Mouse (Mus musculus) neural tube, embryonic 15.5 days (tissue): Measurements from ENCODE around the gene Nsun7. TPM values are rescaled to one million over a fixed set of nuclear protein-coding genes. Genes with fewer than 3 reads are reported as not detected.
A peak's percentile ranks its signal among the peaks of the same experiment; 100 is the strongest.

Source experiments
- ATAC-seq: fragments of 200-750 bp; cut with Nextera tagmentation; 2 replicates; pipeline ENCODE4 v1.8.0; 2017; ENCODE audit warnings: mild to moderate bottlenecking, moderate TSS enrichment, moderate library complexity; ENCODE audit not compliant: low FRiP score
- H3K27ac ChIP-seq: fragments of 300-500 bp; sonication (generic); replicated peaks from 2 replicates; pipeline ENCODE4 v1.5.1; 2015; ENCODE audit warnings: mild to moderate bottlenecking, inconsistent platforms
- H3K27me3 ChIP-seq: fragments of 300-500 bp; sonication (generic); replicated peaks from 2 replicates; pipeline ENCODE4 v1.6.1; 2015; ENCODE audit warnings: inconsistent platforms
- H3K36me3 ChIP-seq: fragments of 300-500 bp; sonication (generic); 2 replicates; pipeline ENCODE4 v1.6.1; 2015; ENCODE audit warnings: inconsistent platforms
- H3K4me1 ChIP-seq: fragments of 300-500 bp; sonication (generic); 2 replicates; pipeline ENCODE4 v1.6.1; 2015; ENCODE audit warnings: inconsistent platforms
- H3K4me2 ChIP-seq: fragments of 300-500 bp; sonication (generic); 2 replicates; pipeline ENCODE4 v1.6.1; 2015; ENCODE audit warnings: inconsistent platforms, mild to moderate bottlenecking, moderate library complexity
- H3K4me3 ChIP-seq: fragments of 300-500 bp; sonication (generic); replicated peaks from 2 replicates; pipeline ENCODE4 v1.5.1; 2015; ENCODE audit warnings: mild to moderate bottlenecking, inconsistent platforms
- H3K9ac ChIP-seq: fragments of 300-500 bp; sonication (generic); replicated peaks from 2 replicates; pipeline ENCODE4 v1.6.1; 2015; ENCODE audit warnings: mild to moderate bottlenecking, inconsistent platforms
- H3K9me3 ChIP-seq: fragments of 300-500 bp; sonication (generic); replicated peaks from 2 replicates; pipeline ENCODE4 v1.6.1; 2016; ENCODE audit warnings: inconsistent platforms
- WGBS: fragments of 180-500 bp; shearing (Covaris S2); methylation state at CpG from one replicate; pipeline ENCODE4 v1.1.7; 2015; ENCODE audit warnings: mixed read lengths; 5-methylcytosine and 5-hydroxymethylcytosine counted together
- polyA plus RNA-seq: library from polyadenylated mRNA; unstranded; fragments of >200 nt; fragmentation: Nextera tagmentation; extraction: Ambion mirVana; gene quantifications from 2 replicates; pipeline ENCODE4 v1.2.1, GENCODE M21; 2015

The Nsun7 gene
- polyA plus RNA-seq, 1 experiment from 2014 or later = 2.5 TPM

GRCm38 (mm10) chr5:66315791-66316190 is 56.1 kb downstream of the Nsun7 start:
- Histone ChIP-seq H3K27ac (no peak overlapping the region), H3K36me3 (peaks cover 10% of the 10 kb centered on the region), H3K27me3 (no peaks in the 10 kb centered on the region), H3K4me2 (no peak overlapping the region), H3K4me3 (no peak overlapping the region), H3K4me1 (peaks cover 10% of the 10 kb centered on the region), H3K9ac (no peak overlapping the region), H3K9me3 (no peaks in the 10 kb centered on the region)
- 91% methylated on average over 5 of the region's 5 CpGs for WGBS
- no peak for ATAC-seq

GRCm38 (mm10) chr5:66319341-66319740 is 59.6 kb downstream of the Nsun7 start:
- Histone ChIP-seq H3K4me1 (peaks cover 14% of the 10 kb centered on the region), H3K4me3 (no peak overlapping the region), H3K4me2 (peak overlapping the region; percentile 5), H3K9ac (no peak overlapping the region), H3K9me3 (no peaks in the 10 kb centered on the region), H3K36me3 (no peaks in the 10 kb centered on the region), H3K27me3 (no peaks in the 10 kb centered on the region), H3K27ac (peak overlapping the region; percentile 75)
- 68% methylated on average over 6 of the region's 6 CpGs for WGBS
- peak; percentile 30; the same call in 1 of the 2 replicates for ATAC-seq

DNA sequence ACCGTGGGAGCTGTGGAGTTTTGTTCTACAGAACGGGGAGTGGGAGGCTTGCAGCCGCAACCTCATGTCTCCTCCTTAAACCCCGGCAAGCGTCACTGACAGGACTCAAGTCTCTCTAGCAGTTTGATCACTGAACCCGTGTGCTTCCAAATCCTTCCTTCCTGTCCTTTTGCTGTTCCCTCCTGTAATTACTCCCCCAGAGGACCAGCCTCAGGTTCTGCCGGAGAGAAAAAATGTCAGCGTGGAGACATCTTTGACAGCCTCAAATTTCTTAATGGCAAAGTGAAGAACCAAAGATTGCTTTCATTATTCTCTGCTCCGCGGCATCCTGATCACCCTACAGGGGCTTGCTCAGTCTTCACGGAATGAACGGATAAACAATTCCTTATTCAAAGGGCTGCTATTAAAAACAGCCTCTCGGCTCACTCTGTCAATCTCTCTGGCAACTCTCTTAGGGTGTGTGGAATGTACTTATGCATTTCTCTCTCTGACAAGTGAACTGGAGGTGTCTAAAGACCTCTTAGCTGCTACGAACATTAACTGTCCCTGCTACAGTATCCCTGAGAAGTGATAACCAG is 60.2 kb downstream of the Nsun7 start:
- Histone ChIP-seq H3K9ac (no peak overlapping the region), H3K4me3 (no peak overlapping the region), H3K4me1 (peaks cover 19% of the 10 kb centered on the region), H3K36me3 (no peaks in the 10 kb centered on the region), H3K27me3 (no peaks in the 10 kb centered on the region), H3K4me2 (peak overlapping the region; percentile 5), H3K27ac (peak overlapping the region; percentile 75), H3K9me3 (no peaks in the 10 kb centered on the region)
- ATAC-seq = peak; percentile 22; the same call in 1 of the 2 replicates
- 22% methylated on average over 14 of the region's 14 CpGs for WGBS

GRCm38 (mm10) chr5:66323131-66323530 is 63.4 kb downstream of the Nsun7 start:
- no peak overlapping the region for H3K4me3 ChIP-seq
- no peak overlapping the region for H3K4me2 ChIP-seq
- 78% methylated on average over 4 of the region's 4 CpGs for WGBS
- no peaks in the 10 kb centered on the region for H3K9me3 ChIP-seq
- no peak for ATAC-seq
- H3K4me1 ChIP-seq = peaks cover 31% of the 10 kb centered on the region
- no peaks in the 10 kb centered on the region for H3K36me3 ChIP-seq
- H3K27me3 ChIP-seq = no peaks in the 10 kb centered on the region
- H3K27ac ChIP-seq = no peak overlapping the region
- no peak overlapping the region for H3K9ac ChIP-seq

GRCm38 (mm10) chr5:66323603-66324002 is 63.9 kb downstream of the Nsun7 start:
- 80% methylated on average over 11 of the region's 11 CpGs for WGBS
- Histone ChIP-seq H3K4me3 (no peak overlapping the region), H3K9me3 (no peaks in the 10 kb centered on the region), H3K27me3 (no peaks in the 10 kb centered on the region), H3K36me3 (no peaks in the 10 kb centered on the region), H3K27ac (no peak overlapping the region), H3K4me1 (peaks cover 35% of the 10 kb centered on the region), H3K9ac (no peak overlapping the region), H3K4me2 (no peak overlapping the region)
- no peak for ATAC-seq

- H3K9ac ChIP-seq = no peak overlapping the region
- H3K4me3 ChIP-seq = no peak overlapping the region
- H3K4me2 ChIP-seq = no peak overlapping the region
- no peaks in the 10 kb centered on the region for H3K9me3 ChIP-seq
- no peak overlapping the region for H3K27ac ChIP-seq
- peaks cover 38% of the 10 kb centered on the region for H3K4me1 ChIP-seq
- 75% methylated on average over 7 of the region's 7 CpGs for WGBS
- no peaks in the 10 kb centered on the region for H3K36me3 ChIP-seq
- H3K27me3 ChIP-seq = no peaks in the 10 kb centered on the region
- no peak for ATAC-seq
These were observed 66.7 kb downstream of the Nsun7 start for GRCm38 (mm10) chr5:66326395-66326794.

DNA sequence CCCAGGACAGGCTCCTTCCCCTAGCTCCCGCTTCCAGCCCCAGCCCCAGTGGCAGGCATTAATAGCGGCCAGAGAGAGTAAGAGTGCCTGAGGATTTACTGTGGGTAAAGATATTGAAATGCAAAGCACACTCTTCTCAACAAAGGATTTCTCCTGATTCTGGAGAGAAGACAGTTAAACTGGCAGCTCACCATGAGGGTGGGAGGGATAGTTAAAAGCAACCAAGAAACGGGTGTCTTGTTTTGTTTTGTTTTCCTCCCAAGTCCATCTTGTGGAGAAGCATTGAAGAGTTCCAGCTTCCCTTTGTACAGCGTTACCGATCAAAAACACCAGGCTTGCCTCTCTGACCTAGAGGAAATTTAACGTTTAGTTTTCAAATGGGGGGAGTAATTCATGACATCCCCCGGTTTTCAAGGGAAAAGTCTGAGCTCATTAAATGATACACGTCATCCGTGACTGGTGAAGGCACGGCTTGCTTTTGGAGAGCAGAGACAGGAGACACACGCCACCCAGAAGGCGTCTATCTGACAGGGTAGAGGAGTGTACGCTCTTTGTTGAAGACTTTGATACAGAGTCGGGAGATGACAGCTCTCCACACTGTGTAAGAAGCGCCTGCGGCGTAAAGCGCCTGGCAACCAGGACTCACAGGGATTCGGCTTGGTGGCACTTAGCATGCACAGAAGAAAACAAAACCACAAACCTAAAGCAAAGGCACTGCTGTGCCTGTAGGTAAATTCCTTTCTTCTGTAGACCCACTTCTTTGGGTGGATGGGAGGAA is 68.4 kb downstream of the Nsun7 start:
- peak; percentile 76 for ATAC-seq
- H3K27ac ChIP-seq = peak overlapping the region; percentile 84
- H3K9me3 ChIP-seq = no peaks in the 10 kb centered on the region
- H3K27me3 ChIP-seq = no peaks in the 10 kb centered on the region
- H3K4me1 ChIP-seq = peaks cover 38% of the 10 kb centered on the region
- H3K4me2 ChIP-seq = peak overlapping the region; percentile 50
- no peaks in the 10 kb centered on the region for H3K36me3 ChIP-seq
- 16% methylated on average over 19 of the region's 19 CpGs for WGBS
- H3K4me3 ChIP-seq = peak overlapping the region; percentile 14
- no peak overlapping the region for H3K9ac ChIP-seq

DNA sequence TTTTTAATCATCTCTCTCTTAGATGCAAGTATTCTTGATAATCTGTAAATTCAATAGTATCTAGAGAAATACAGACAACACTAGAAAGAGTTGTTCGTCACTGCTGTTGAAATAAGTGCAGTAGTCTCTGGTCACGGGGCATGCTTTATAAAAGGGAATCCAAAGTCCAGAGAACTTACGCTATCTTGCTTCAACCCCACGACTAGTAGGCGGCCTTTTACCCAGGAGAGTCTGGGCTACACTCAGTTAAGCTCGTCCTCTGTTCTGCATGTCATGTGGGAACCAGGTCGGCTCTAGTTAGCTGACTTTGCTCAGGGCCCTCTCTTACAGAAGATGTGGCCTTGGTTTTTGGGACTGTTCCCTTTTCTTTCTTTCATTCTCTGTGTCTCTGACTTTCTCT is 69.1 kb downstream of the Nsun7 start:
- H3K4me1 ChIP-seq = peaks cover 38% of the 10 kb centered on the region
- H3K36me3 ChIP-seq = no peaks in the 10 kb centered on the region
- no peaks in the 10 kb centered on the region for H3K9me3 ChIP-seq
- peak overlapping the region; percentile 84 for H3K27ac ChIP-seq
- H3K9ac ChIP-seq = no peak overlapping the region
- no peak overlapping the region for H3K4me3 ChIP-seq
- no peaks in the 10 kb centered on the region for H3K27me3 ChIP-seq
- peak overlapping the region; percentile 50 for H3K4me2 ChIP-seq
- WGBS = 67% methylated on average over 7 of the region's 7 CpGs
- no peak for ATAC-seq

DNA sequence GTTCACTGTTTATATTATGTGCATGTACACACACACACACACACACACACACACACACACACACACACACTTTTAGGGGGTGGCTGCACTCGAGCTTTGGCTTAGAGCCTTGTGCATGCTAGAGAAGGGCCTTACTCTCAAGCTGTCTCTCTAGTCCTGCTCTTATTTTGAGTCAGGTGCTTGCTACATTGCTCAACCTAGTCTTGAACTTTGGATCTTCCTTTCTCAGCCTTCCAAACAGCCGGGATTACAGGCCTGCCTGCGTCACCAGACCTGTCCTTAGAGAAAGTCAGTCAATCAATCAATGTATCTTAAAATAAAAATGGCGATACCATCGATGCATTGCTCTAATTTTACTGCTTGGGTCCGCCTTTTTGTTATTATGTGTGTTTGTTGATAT is 71.1 kb downstream of the Nsun7 start:
- H3K9me3 ChIP-seq = no peaks in the 10 kb centered on the region
- H3K4me1 ChIP-seq = peaks cover 41% of the 10 kb centered on the region
- no peak for ATAC-seq
- H3K9ac ChIP-seq = no peak overlapping the region
- H3K4me3 ChIP-seq = no peak overlapping the region
- H3K27me3 ChIP-seq = no peaks in the 10 kb centered on the region
- no peak overlapping the region for H3K4me2 ChIP-seq
- H3K27ac ChIP-seq = no peak overlapping the region
- H3K36me3 ChIP-seq = no peaks in the 10 kb centered on the region
- 92% methylated on average over 6 of the region's 6 CpGs for WGBS

- Histone ChIP-seq H3K4me2 (peak overlapping the region; percentile 85), H3K27me3 (no peaks in the 10 kb centered on the region), H3K4me3 (peak overlapping the region; percentile 55), H3K36me3 (no peaks in the 10 kb centered on the region), H3K27ac (peak overlapping the region; percentile 83), H3K4me1 (peaks cover 65% of the 10 kb centered on the region), H3K9me3 (no peaks in the 10 kb centered on the region), H3K9ac (peak overlapping the region; percentile 70)
- WGBS = 3% methylated on average over 38 of the region's 38 CpGs
- ATAC-seq = peak; percentile 73
These were observed 77.6 kb downstream of the Nsun7 start for GRCm38 (mm10) chr5:66337025-66337968.

DNA sequence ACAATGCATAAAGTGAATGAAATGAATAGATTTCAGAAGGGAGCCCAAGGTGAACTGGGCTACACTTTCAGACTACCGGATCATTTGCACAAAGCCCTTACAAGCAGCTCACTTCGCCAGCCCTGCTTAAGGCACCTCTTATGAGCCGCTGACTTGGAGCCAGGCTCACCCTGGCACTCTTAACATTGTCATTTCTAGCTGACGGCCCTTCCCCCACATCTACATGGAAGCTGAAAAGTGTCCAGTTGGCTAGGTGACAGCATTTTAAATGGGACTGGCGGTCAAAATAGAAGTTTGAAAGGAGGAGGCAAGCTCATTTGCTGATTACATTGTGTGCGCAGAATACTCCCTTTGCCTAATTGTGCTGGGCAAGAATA is 78.3 kb downstream of the Nsun7 start:
- peaks cover 65% of the 10 kb centered on the region for H3K4me1 ChIP-seq
- H3K27me3 ChIP-seq = no peaks in the 10 kb centered on the region
- peak overlapping the region; percentile 55 for H3K4me3 ChIP-seq
- no peaks in the 10 kb centered on the region for H3K9me3 ChIP-seq
- H3K36me3 ChIP-seq = no peaks in the 10 kb centered on the region
- peak overlapping the region; percentile 83; the same call in 1 of the 2 replicates for H3K27ac ChIP-seq
- peak overlapping the region; percentile 70; the same call in 1 of the 2 replicates for H3K9ac ChIP-seq
- peak; percentile 40 for ATAC-seq
- WGBS = 21% methylated on average over 6 of the region's 6 CpGs
- peak overlapping the region; percentile 85 for H3K4me2 ChIP-seq
